Mouse (Mus musculus) lung, postnatal 0 days (tissue): ENCODE data around the gene Rtbdn. TPM values are rescaled to one million over a fixed set of nuclear protein-coding genes. Genes with fewer than 3 reads are reported as not detected.
A peak's percentile ranks its signal among the peaks of the same experiment; 100 is the strongest.

Source experiments
- ATAC-seq: fragments of 200-750 bp; cut with Nextera tagmentation; 2 replicates; pipeline ENCODE4 v1.8.0; 2017; ENCODE audit warnings: moderate library complexity
- DNase-seq: peaks from one replicate; pipeline ENCODE4 v3.0.0-alpha.2; 2016; ENCODE audit warnings: low spot score
- H3K27ac ChIP-seq: fragments of 300-500 bp; sonication (generic); 2 replicates; pipeline ENCODE4 v1.5.1; 2014; ENCODE audit warnings: antibody characterized with exemption, mild to moderate bottlenecking, low read length, mixed read lengths
- H3K27me3 ChIP-seq: fragments of 300-500 bp; sonication (generic); replicated peaks from 2 replicates; pipeline ENCODE4 v1.6.1; 2014; ENCODE audit warnings: low read length, mixed read lengths; ENCODE audit not compliant: insufficient read depth
- H3K36me3 ChIP-seq: fragments of 300-500 bp; sonication (generic); 2 replicates; pipeline ENCODE4 v1.6.1; 2014; ENCODE audit warnings: low read length, mixed read lengths; ENCODE audit not compliant: insufficient read depth
- H3K4me1 ChIP-seq: fragments of 300-500 bp; sonication (generic); 2 replicates; pipeline ENCODE4 v1.6.1; 2014; ENCODE audit warnings: antibody characterized with exemption, low read depth, low read length, mixed read lengths; ENCODE audit not compliant: insufficient read depth
- H3K4me2 ChIP-seq: fragments of 300-500 bp; sonication (generic); replicated peaks from 2 replicates; pipeline ENCODE4 v1.6.1; 2014; ENCODE audit warnings: low read depth, mild to moderate bottlenecking, low read length, moderate library complexity, mixed read lengths
- H3K4me3 ChIP-seq: fragments of 300-500 bp; sonication (generic); 2 replicates; pipeline ENCODE4 v1.5.1; 2014; ENCODE audit warnings: low read depth, low read length
- H3K9ac ChIP-seq: fragments of 300-500 bp; sonication (generic); replicated peaks from 2 replicates; pipeline ENCODE4 v1.6.1; 2014; ENCODE audit warnings: low read depth, mild to moderate bottlenecking
- H3K9me3 ChIP-seq: fragments of 300-500 bp; sonication (generic); 2 replicates; pipeline ENCODE4 v1.6.1; 2016; ENCODE audit warnings: low read length, mixed read lengths
- CTCF ChIP-seq: IDR thresholded peaks from 2 replicates; pipeline ENCODE4 v1.5.1; 2016; ENCODE audit warnings: antibody characterized with exemption, mild to moderate bottlenecking
- EP300 ChIP-seq: IDR thresholded peaks from 2 replicates; pipeline ENCODE4 v1.6.1; 2016; ENCODE audit warnings: antibody characterized with exemption, mild to moderate bottlenecking, control low read depth
- WGBS: fragments of 180-500 bp; shearing (Covaris S2); extraction: QIAGEN DNeasy Blood & Tissue Kit; methylation state at CpG from one replicate; pipeline ENCODE4 v1.1.7; 2014; 5-methylcytosine and 5-hydroxymethylcytosine counted together
- microRNA-seq: library from miRNA; unstranded; fragments of <30 nt; microRNA quantifications from one replicate; pipeline ENCODE4, GENCODE M21; 2016
- polyA plus RNA-seq: library from polyadenylated mRNA; unstranded; fragments of >200 nt; fragmentation: Nextera tagmentation; extraction: Ambion mirVana; gene quantifications from 2 replicates; pipeline ENCODE4 v1.2.1, GENCODE M21; 2015

Gene Rtbdn
- polyA plus RNA-seq, 1 experiment from 2014 or later = not detected

GRCm38 (mm10) chr8:84997649-84998295 lies 51.0 kb downstream of the Rtbdn start:
- H3K4me1 ChIP-seq = no peaks in the 10 kb centered on the region
- no peaks in the 10 kb centered on the region for H3K36me3 ChIP-seq
- TF ChIP-seq EP300 = no peak
- peak; percentile 99 for TF ChIP-seq CTCF
- H3K9ac ChIP-seq = no peak overlapping the region
- H3K4me3 ChIP-seq = no peak overlapping the region
- 10% methylated on average over 19 of the region's 19 CpGs for WGBS
- no peaks in the 10 kb centered on the region for H3K9me3 ChIP-seq
- H3K27ac ChIP-seq = no peak overlapping the region
- H3K4me2 ChIP-seq = no peak overlapping the region
- DNase-seq (peak; percentile 92), ATAC-seq (peak; percentile 89)
- no peaks in the 10 kb centered on the region for H3K27me3 ChIP-seq

Small RNAs within 50 kb of the gene (microRNA-seq; reads per million reads assigned to microRNA genes)
- not detected for gene Gm24197

Other genes starting within 250 kb of the Rtbdn start
- gene Lyl1, start 245.5 kb upstream of the Rtbdn start, polyA plus RNA-seq = 11.6 and 13.9 TPM in 2 replicates
- gene G430095P16Rik, start 224.0 kb upstream of the Rtbdn start, polyA plus RNA-seq = 2.0 and 2.8 TPM in 2 replicates
- gene Nfix, start 146.6 kb upstream of the Rtbdn start, polyA plus RNA-seq = 38.8 and 45.1 TPM in 2 replicates
- gene Dand5, start 124.2 kb upstream of the Rtbdn start, polyA plus RNA-seq = 6.2 and 6.8 TPM in 2 replicates
- 24.4 and 24.8 TPM in 2 replicates for gene Gadd45gip1, start 115.5 kb upstream of the Rtbdn start, polyA plus RNA-seq
- 77.9 and 85.7 TPM in 2 replicates for gene Rad23a, start 106.3 kb upstream of the Rtbdn start, polyA plus RNA-seq
- 318 and 405 TPM in 2 replicates for gene Calr, start 100.1 kb upstream of the Rtbdn start, polyA plus RNA-seq
- 44.0 and 44.6 TPM in 2 replicates for gene Farsa, start 90.0 kb upstream of the Rtbdn start, polyA plus RNA-seq
- 11.1 and 11.4 TPM in 2 replicates for gene Syce2, start 74.9 kb upstream of the Rtbdn start, polyA plus RNA-seq
- 16.2 and 21.1 TPM in 2 replicates for gene Gcdh, start 53.1 kb upstream of the Rtbdn start, polyA plus RNA-seq
- gene Klf1, start 45.1 kb upstream of the Rtbdn start, polyA plus RNA-seq = 0.69 and 1.1 TPM in 2 replicates
- 24.0 and 29.1 TPM in 2 replicates for gene Dnase2a, start 38.4 kb upstream of the Rtbdn start, polyA plus RNA-seq
- 0.32 and 0.33 TPM in 2 replicates for gene Mast1, start 9.6 kb upstream of the Rtbdn start, polyA plus RNA-seq
- gene Gm49661, start 22.4 kb downstream of the Rtbdn start, polyA plus RNA-seq = 1.1 TPM in 1 of 2 replicates, not detected in the other
- 337 and 356 TPM in 2 replicates for gene Prdx2, start 22.6 kb downstream of the Rtbdn start, polyA plus RNA-seq
- gene Rnaseh2a, start 22.8 kb downstream of the Rtbdn start, polyA plus RNA-seq = 46.4 and 55.7 TPM in 2 replicates
- 69.0 and 126 TPM in 2 replicates for gene Junb, start 31.7 kb downstream of the Rtbdn start, polyA plus RNA-seq
- 19.2 and 22.3 TPM in 2 replicates for gene Hook2, start 43.6 kb downstream of the Rtbdn start, polyA plus RNA-seq
- gene Best2, start 67.5 kb downstream of the Rtbdn start, polyA plus RNA-seq = not detected in 2 replicates
- gene Asna1, start 78.3 kb downstream of the Rtbdn start, polyA plus RNA-seq = 80.9 and 83.1 TPM in 2 replicates
- 116 and 126 TPM in 2 replicates for gene Trir, start 79.8 kb downstream of the Rtbdn start, polyA plus RNA-seq
- 16.4 and 18.0 TPM in 2 replicates for gene Tnpo2, start 89.9 kb downstream of the Rtbdn start, polyA plus RNA-seq
- 34.8 and 35.6 TPM in 2 replicates for gene Fbxw9, start 113.1 kb downstream of the Rtbdn start, polyA plus RNA-seq
- gene Gm5741, start 121.0 kb downstream of the Rtbdn start, polyA plus RNA-seq = not detected in 2 replicates
- 44.2 and 48.3 TPM in 2 replicates for gene Dhps, start 124.8 kb downstream of the Rtbdn start, polyA plus RNA-seq
- gene Wdr83os, start 133.7 kb downstream of the Rtbdn start, polyA plus RNA-seq = 88.9 and 95.6 TPM in 2 replicates
- gene Wdr83, start 134.3 kb downstream of the Rtbdn start, polyA plus RNA-seq = 26.7 and 27.0 TPM in 2 replicates
- gene Man2b1, start 136.3 kb downstream of the Rtbdn start, polyA plus RNA-seq = 38.4 and 40.6 TPM in 2 replicates
- gene Zfp791, start 176.1 kb downstream of the Rtbdn start, polyA plus RNA-seq = 1.5 and 1.6 TPM in 2 replicates
- gene Cks1brt, start 204.9 kb downstream of the Rtbdn start, polyA plus RNA-seq = not detected in 2 replicates